Mouse (Mus musculus): Measurements from ENCODE around the gene Scn3b.

DNA sequence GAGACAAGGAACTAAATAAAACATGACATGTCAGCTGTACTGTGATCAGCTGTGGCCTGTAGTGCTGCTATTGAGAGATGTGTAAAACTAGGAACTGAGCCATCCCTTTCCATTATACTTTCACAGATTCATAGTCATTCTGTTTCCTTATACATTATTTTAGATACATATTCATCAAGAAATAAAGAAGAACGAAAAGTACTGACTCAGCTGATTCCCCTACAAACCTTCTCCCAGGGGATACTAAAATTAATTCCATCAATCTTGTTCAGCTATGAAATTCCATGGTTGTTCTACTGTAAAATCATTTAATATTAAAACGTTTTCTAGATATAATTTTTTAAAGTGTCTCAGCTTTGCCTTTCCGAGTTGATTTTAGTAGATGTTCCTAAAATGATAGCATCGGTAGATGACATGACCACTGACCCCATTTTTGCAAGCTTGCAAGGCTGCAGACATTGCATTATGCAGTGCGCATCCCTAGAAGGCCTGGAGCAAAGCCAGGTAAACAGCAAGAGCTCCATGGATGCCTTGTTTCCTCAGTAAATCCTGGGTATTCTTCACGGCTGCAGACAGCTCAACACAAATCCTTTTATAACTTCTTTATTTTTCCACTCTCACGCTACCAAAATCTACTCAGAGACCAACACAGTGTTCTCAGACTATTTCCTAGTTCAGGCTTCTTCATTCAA is 22.9 kb upstream of the Scn3b start:
- TF ChIP-seq CTCF (IDR thresholded peaks at IDR 0.05) (no peak), EP300 (IDR thresholded peaks at IDR 0.05) (no peak)
